Mouse (Mus musculus): Measurements from ENCODE around the gene Eml3. TPM values are rescaled to one million over a fixed set of nuclear protein-coding genes. Genes with fewer than 3 reads are reported as not detected.

The Eml3 gene
- 10 to 100 TPM; 65.5 to 86.4 TPM for polyA plus RNA-seq (2017; shearing (Covaris generic))

DNA sequence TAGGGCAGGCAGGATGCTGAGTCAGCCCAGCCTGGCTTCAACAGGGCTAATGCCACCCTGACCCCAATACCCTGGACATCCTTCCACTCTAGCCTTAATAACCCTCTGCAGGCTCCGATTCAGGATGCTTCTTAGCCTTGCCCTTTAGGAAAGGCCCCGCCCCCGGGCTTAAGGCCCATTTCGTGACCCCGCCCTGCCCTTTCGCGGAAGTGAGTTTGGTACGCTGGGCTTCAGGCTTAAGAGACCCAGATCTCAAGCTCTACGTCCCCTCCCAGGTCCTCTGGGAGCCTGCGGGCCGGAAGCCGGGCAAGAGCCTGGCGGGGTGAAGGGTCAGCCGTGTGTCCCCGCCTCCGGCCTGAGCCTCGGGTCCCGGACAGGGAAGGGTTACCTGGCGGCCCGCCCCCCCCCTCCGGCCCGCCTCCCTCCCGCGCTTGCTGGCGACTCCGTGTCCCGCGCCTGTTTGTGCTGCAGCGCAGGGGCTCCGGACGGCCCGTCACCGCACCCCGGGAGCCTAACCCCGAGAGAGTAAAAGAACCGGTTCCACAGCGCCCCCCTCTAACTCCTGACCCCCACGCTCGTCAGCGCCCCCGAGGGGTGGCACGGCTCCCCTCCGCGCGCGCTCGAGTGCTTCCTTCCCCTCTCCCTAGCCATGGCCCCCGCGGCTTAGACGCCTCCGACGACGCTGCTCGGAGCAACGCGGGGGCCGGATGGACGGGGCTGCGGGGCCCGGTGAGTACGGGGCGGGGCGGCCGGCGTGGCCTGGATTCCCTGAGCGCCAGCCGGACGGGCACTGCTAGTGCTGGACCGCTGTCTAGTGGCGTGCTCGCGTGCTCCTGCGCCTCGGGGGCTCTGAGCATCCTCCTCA, at the start of gene Eml3, which contains the start of gene Rom1:
Gene Eml3, plus strand, starts transcription at position 329 of the 865 bp plus-strand sequence.
Gene Rom1, minus strand, starts transcription at position 133 of the 865 bp plus-strand sequence.

GRCm38 (mm10) chr19:8880311-8881033, 48.9 kb upstream of the Eml3 start, which contains the start of gene Uqcc3:
TSS of gene Uqcc3 (minus strand) at chr19:8880923.

DNA sequence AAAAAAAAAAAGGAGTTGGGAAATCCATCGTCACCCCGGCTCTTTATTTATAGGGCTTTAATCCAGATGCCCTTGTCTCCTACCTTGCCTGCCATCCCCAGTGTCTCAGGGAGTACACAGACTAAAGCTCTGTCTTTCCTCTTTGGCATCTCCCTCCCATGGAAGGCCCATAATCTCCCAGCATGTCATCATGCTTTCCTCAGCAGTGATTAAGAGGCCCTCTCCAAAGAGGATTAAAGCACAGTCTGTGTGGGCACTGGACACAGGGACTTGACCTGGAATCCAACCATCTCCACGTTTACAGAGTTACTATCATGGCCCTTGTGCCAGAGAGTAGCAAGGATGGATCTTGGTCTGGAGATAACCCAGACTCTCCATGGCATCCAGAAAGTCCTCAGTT, 45.7 kb upstream of the Eml3 start, which contains the start of the genes Lbhd1 and Gm49403:
Gene Lbhd1, plus strand, starts transcription at position 117 of the 400 bp plus-strand sequence.
Gene Gm49403, plus strand, starts transcription at position 315 of the 400 bp plus-strand sequence.

DNA sequence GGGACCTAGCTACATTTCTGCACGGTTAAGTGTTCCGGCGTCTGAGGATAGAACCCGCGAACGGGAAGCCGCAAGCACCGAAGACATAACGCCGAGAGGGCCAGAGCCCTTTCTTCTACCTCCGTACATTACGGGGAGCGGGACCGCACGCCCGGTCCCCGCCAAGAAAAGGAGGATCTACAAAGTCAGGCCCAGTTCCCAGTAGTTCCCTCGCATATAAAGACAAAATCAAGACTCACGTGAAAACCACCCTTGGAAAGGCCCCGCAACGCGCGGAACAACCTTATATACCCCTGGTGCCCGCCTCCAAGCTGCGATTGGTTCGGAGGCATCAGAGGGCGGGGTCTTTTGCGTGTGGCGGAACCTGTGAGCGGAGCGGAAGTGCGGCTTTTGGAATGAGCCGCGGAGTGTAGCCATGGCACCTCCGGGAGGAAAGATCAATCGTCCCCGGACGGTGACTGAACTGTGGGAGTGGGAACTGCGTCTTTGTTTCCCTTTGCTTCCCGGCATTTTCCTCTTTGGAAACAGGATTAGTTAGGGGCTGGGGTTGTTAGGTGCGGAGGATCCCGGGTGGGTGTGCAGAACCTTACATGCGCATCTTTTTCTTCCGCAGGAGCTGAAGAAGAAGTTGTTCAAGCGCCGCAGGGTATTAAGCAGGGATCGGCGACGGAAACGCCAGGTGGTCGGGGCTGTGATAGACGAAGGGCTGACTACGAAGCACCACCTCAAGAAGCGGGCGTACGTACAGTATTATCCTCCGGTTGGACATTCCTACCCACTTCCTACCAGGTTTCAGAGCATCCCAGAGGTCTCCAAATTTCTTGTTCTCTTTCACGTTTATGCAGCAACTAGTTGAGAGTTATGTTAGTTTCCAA, 40.6 kb upstream of the Eml3 start, which contains the start of the genes 1810009A15Rik and Gm49416:
Gene 1810009A15Rik, plus strand, starts transcription at position 343 of the 875 bp plus-strand sequence.
Gene Gm49416, plus strand, starts transcription at position 416 of the 875 bp plus-strand sequence.

DNA sequence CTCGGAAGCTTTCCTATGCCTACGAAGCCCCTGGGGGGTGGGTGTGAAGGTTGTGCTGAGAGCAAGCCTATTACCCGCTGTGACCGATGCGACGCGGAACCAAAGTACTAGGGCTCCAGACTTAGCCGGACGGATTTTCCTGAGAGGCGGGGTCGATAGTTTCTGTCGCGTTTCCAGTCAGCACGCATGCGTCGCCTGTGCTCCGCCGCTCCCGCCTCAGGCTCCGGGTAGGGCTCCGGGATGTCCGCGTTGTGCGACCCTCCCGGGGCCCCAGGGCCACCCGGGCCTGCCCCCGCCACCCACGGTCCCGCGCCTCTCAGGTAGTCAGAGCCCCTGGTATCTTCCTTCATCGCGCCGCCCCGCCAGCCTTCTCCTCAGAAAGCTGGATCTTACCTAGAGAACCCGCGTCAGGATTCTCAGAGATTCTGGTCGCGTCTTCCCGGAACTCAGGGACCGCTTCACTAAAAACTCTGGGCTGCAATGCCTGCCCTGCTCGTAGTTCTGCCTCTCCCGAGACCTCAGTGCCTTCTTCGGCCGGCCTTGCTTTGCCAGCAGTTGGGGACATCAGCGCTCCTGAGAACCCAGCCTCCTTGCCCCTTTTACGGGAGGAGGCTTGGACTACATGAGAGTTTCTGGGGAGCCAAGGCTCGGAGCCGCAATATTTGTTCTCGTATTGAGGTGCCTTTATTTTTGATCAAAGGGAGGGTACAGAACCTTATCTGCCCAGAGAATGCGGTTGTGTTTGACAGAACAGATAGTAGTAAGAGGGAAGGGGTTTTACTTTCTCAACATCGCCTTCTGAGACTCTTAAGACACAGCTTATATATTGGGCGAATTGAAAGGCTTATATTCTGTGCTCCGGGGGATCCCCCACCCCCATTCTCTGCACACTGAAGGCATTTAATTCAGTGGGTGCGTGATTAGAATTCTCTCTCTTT, 36.3 kb upstream of the Eml3 start, which contains the start of gene Ints5:
Gene Ints5, plus strand, starts transcription at position 177 of the 938 bp plus-strand sequence.

DNA sequence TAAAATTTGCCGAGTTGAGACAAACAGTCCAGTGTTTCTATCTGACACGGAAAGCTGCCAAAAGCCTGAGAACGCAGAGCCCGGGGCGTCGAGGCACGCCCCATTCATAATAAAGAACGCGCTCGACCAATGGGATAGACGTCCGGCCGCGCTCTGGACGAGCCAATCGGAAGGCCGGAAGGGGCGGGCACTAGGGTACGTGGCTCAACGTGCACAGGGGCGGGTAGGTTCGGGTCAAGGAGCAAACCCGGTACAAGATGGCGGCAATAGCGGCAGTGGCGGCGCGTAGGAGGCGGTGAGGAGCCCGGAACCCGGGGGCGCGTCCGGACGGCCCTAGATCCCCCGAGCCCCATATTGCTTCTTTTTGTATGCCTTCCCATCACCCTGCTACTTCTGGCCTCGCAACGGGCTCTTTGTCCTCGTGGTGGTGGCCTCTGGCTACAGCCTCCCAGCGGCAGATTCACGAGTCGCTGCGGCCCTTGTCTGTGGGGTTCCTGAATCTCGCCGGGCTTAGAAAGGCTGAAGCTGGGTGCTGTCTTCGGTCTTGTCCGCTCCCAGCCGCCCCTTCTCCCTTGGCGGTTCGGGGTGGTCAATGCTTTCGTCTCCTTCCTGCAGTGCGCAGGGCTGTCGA, 31.4 kb upstream of the Eml3 start, which contains the start of gene Ganab:
Gene Ganab, plus strand, starts transcription at position 207 of the 631 bp plus-strand sequence.

GRCm38 (mm10) chr19:8920073-8920736, 9.1 kb upstream of the Eml3 start, which contains the start of gene B3gat3:
TSS of gene B3gat3 (plus strand) at chr19:8920374.

DNA sequence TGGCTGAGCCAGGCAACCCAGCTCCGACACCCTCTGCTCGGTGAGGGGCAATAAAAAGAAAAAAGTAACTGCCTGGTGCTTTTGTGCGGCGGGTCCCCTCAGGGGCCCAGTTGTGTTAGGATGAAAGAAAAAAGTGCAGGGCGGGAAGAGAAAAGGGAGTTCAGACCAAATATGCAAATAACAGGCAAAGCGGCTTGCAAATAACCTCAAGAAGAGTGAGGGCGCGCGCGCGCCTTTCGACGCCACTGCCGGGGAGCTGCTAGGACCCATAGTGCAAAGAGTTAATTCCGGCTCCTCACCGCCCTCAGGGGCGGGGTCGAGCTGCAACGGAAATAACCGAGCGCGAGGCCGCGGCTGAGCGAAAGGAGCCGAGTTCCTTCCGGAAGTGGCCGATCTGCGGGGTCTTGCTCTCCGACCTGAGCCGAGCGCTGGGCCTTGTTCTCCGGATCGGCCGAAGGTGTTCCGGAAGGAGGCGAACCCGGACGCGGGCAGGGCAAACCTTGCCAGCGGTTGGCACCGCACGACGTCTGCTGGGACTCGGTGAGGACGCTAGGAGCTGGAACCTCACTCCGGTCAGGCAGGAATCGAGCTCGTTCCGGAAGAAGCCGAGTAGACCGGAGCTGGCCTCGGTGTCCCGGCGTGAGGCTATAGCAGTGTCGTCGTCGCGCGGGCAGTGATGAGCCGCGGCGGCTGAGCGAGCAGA, 12.3 kb downstream of the Eml3 start, which contains the start of gene Mta2:
Gene Mta2, plus strand, starts transcription at position 361 of the 703 bp plus-strand sequence.

DNA sequence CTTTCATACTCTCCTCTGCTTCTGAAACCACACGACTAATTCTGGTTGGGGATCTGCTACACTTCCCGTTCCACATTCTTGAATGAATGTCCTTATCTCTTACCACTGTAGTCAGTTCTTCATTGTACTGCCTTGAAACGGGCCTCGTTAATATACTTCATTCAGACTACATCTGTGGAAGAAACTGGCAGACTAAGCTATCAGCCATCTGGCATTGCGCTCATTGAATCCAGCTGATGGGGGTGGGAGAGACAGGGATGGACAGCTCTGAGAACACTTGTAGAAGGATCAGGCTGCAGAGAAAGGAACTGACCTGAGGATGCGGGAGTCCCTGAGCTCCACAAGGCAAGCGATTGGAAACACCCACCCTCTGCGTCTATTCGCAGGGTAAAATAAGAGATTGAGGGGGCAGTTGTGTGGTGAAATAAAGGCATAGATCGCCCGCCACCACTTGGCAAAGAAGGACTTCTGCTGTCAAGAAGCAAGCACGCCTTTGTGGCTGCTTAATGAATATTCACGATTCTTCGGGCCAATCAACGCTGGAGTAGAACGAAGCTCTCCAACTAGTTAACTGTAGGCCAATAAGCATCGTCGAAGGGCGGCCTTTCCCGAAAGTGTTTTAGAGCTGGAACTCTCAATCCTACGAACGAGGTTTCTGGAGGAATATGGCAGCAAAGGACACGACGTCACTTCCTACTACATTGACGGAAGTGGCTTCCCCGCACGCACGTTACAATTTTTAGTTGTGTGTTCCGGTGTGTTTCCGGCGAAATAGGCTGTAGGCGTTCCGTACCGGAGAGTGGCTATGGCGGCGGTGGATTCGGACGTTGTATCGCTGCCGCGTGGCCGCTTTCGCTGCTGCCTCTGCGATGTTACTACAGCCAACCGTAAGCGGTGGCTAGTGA, 24.0 kb downstream of the Eml3 start, which contains the start of gene Tut1:
Gene Tut1, plus strand, starts transcription at position 713 of the 905 bp plus-strand sequence.

GRCm38 (mm10) chr19:8966590-8967372, 37.4 kb downstream of the Eml3 start, which contains the start of gene Eef1g:
TSS of gene Eef1g (plus strand) at chr19:8967041.

GRCm38 (mm10) chr19:8989066-8989566, 59.8 kb downstream of the Eml3 start, which contains the start of gene Ahnak:
TSS of gene Ahnak (plus strand) at chr19:8989284.

Other genes starting within 250 kb of the Eml3 start
- gene Slc3a2, start 206.2 kb upstream of the Eml3 start, polyA plus RNA-seq (2017; shearing (Covaris generic)): 100 to 1,000 TPM; 123 to 154 TPM
- 10 to 100 TPM; 56.2 to 78.4 TPM for gene Wdr74, start 193.7 kb upstream of the Eml3 start, polyA plus RNA-seq (2017; shearing (Covaris generic))
- under 1 TPM; 0.53 to 0.74 TPM for gene 1700092M07Rik, start 188.8 kb upstream of the Eml3 start, polyA plus RNA-seq (2017; shearing (Covaris generic))
- 100 to 1,000 TPM; 143 to 165 TPM for gene Stx5a, start 188.1 kb upstream of the Eml3 start, polyA plus RNA-seq (2017; shearing (Covaris generic))
- gene Nxf1, start 172.5 kb upstream of the Eml3 start, polyA plus RNA-seq (2017; shearing (Covaris generic)): 100 to 1,000 TPM; 161 to 220 TPM
- 10 to 100 TPM; 90.9 to 99.6 TPM for gene Tmem223, start 158.6 kb upstream of the Eml3 start, polyA plus RNA-seq (2017; shearing (Covaris generic))
- 100 to 1,000 TPM; 176 to 213 TPM for gene Tmem179b, start 155.1 kb upstream of the Eml3 start, polyA plus RNA-seq (2017; shearing (Covaris generic))
- 10 to 100 TPM; 12.9 to 19.2 TPM for gene Taf6l, start 143.1 kb upstream of the Eml3 start, polyA plus RNA-seq (2017; shearing (Covaris generic))
- gene Polr2g, start 131.0 kb upstream of the Eml3 start, polyA plus RNA-seq (2017; shearing (Covaris generic)): 100 to 1,000 TPM; 144 to 188 TPM
- gene Zbtb3, start 127.0 kb upstream of the Eml3 start, polyA plus RNA-seq (2017; shearing (Covaris generic)): 1 to 10 TPM; 2.1 to 2.7 TPM
- gene Ttc9c, start 110.2 kb upstream of the Eml3 start, polyA plus RNA-seq (2017; shearing (Covaris generic)): 10 to 100 TPM; 45.5 TPM
- 10 to 100 TPM; 13.8 to 14.4 TPM for gene Hnrnpul2, start 109.5 kb upstream of the Eml3 start, polyA plus RNA-seq (2017; shearing (Covaris generic))
- gene AC129217.1, start 99.8 kb upstream of the Eml3 start, polyA plus RNA-seq (2017; shearing (Covaris generic)): under 1 TPM in 1 of 2 experiments, not detected in 1; 0.89 TPM
- 100 to 1,000 TPM; 115 to 134 TPM for gene Bscl2, start 92.1 kb upstream of the Eml3 start, polyA plus RNA-seq (2017; shearing (Covaris generic))
- 1 to 10 TPM in 1 of 2 experiments, under 1 TPM in 1; 0.39 to 1.0 TPM for gene Gng3, start 90.4 kb upstream of the Eml3 start, polyA plus RNA-seq (2017; shearing (Covaris generic))
- gene Lrrn4cl, start 78.8 kb upstream of the Eml3 start, polyA plus RNA-seq (2017; shearing (Covaris generic)): under 1 TPM in 1 of 2 experiments, not detected in 1; 0.10 TPM
- gene Ubxn1, start 58.1 kb upstream of the Eml3 start, polyA plus RNA-seq (2017; shearing (Covaris generic)): 100 to 1,000 TPM; 155 to 175 TPM
- 100 to 1,000 TPM in 1 of 2 experiments, 10 to 100 TPM in 1; 79.3 to 105 TPM for gene Uqcc3, start 48.6 kb upstream of the Eml3 start, polyA plus RNA-seq (2017; shearing (Covaris generic))
- 10 to 100 TPM; 81.7 to 89.2 TPM for gene Lbhd1, start 45.8 kb upstream of the Eml3 start, polyA plus RNA-seq (2017; shearing (Covaris generic))
- gene Gm49403, start 45.6 kb upstream of the Eml3 start, polyA plus RNA-seq (2017; shearing (Covaris generic)): not detected
- 10 to 100 TPM; 53.7 to 60.3 TPM for gene 1810009A15Rik, start 40.7 kb upstream of the Eml3 start, polyA plus RNA-seq (2017; shearing (Covaris generic))
- gene Gm49416, start 40.6 kb upstream of the Eml3 start, polyA plus RNA-seq (2017; shearing (Covaris generic)): not detected
- 10 to 100 TPM; 33.7 to 35.1 TPM for gene Ints5, start 36.5 kb upstream of the Eml3 start, polyA plus RNA-seq (2017; shearing (Covaris generic))
- gene Ganab, start 31.5 kb upstream of the Eml3 start, polyA plus RNA-seq (2017; shearing (Covaris generic)): 100 to 1,000 TPM in 1 of 2 experiments, 10 to 100 TPM in 1; 76.4 to 105 TPM
- 10 to 100 TPM; 32.7 to 61.4 TPM for gene B3gat3, start 9.2 kb upstream of the Eml3 start, polyA plus RNA-seq (2017; shearing (Covaris generic))
- gene Rom1, start 196 bp upstream of the Eml3 start, polyA plus RNA-seq (2017; shearing (Covaris generic)): 10 to 100 TPM in 1 of 2 experiments, 1 to 10 TPM in 1; 6.7 to 22.9 TPM
- gene Mta2, start 12.3 kb downstream of the Eml3 start, polyA plus RNA-seq (2017; shearing (Covaris generic)): 100 to 1,000 TPM; 207 to 252 TPM
- 10 to 100 TPM; 28.1 to 34.9 TPM for gene Tut1, start 24.3 kb downstream of the Eml3 start, polyA plus RNA-seq (2017; shearing (Covaris generic))
- gene Eef1g, start 37.5 kb downstream of the Eml3 start, polyA plus RNA-seq (2017; shearing (Covaris generic)): 100 to 1,000 TPM; 243 to 311 TPM
- 10 to 100 TPM; 51.5 to 98.4 TPM for gene Ahnak, start 59.7 kb downstream of the Eml3 start, polyA plus RNA-seq (2017; shearing (Covaris generic))
- gene Scgb1a1, start 158.4 kb downstream of the Eml3 start, polyA plus RNA-seq (2017; shearing (Covaris generic)): not detected
- gene Asrgl1, start 206.1 kb downstream of the Eml3 start, polyA plus RNA-seq (2017; shearing (Covaris generic)): 10 to 100 TPM; 24.2 to 24.7 TPM

Measured in activated CD4-positive, CD25-positive, alpha-beta regulatory T cell (primary cell).